Mouse (Mus musculus) liver, adult 2 months (tissue): ENCODE measurements around the gene Rufy3.

Experiments
- CTCF ChIP-seq: fragments of 200-500 bp; IDR thresholded peaks from 2 replicates; pipeline ENCODE4 v1.5.1; 2011; ENCODE audit warnings: low read depth, low read length, control low read depth
- POLR2A ChIP-seq: fragments of 200-500 bp; IDR thresholded peaks from 2 replicates; pipeline ENCODE4 v1.6.1; 2011; ENCODE audit warnings: low read length, control low read depth; ENCODE audit not compliant: insufficient read depth; ENCODE audit errors: extremely low read depth

DNA sequence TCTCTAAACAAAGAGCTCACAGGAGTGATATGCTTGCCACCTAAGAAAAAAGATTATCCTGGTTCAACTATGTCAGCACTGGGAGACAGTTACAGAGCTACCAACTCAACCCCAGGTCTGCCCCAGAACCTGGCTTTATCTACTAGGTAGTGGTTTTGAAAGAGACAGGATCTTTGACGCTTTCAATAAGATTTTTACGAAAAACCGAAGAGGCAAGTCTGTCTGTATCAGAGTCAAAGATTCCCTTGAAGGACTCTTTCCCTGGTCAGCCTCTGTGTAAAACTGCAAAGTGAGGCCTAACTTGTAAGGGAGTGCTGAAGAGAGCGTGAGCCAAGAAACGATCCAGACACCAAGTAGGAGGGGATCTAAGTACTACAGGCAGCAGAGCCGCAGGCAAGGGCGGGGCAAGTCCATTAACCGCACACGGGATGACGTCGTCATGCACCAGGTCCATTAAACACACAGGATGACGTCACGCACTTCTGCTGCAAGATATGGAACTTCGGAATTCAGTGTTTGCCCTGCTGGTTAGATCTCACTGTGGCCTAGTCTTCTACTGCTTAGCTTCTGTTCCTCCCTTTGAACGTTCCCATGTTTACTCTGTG, 123.8 kb downstream of the Rufy3 start:
- TF ChIP-seq POLR2A (no peak), CTCF (no peak)
